Mouse (Mus musculus) natural killer cell, adult 2 months (primary cell): Measurements from ENCODE around the gene Zfp809.

Source experiments
- DNase-seq, 2 experiments: peaks; one replicate each; pipeline ENCODE4 v3.0.0; 2022; ENCODE audit warnings: low spot score in 2 of 2

Gene Zfp809

GRCm38 (mm10) chr9:22261594-22261993 is 36.1 kb downstream of the Zfp809 start:
- DNase-seq = no peak

GRCm38 (mm10) chr9:22262611-22263010 is 37.1 kb downstream of the Zfp809 start:
- no peak for DNase-seq

- DNase-seq = no peak
Observed at GRCm38 (mm10) chr9:22268886-22269285, 43.4 kb downstream of the Zfp809 start.

- no peak for DNase-seq
Observed at GRCm38 (mm10) chr9:22278733-22279132, 53.2 kb downstream of the Zfp809 start.
